ENCODE assay signal across 22 mouse cellular contexts in the genomic region with DNA sequence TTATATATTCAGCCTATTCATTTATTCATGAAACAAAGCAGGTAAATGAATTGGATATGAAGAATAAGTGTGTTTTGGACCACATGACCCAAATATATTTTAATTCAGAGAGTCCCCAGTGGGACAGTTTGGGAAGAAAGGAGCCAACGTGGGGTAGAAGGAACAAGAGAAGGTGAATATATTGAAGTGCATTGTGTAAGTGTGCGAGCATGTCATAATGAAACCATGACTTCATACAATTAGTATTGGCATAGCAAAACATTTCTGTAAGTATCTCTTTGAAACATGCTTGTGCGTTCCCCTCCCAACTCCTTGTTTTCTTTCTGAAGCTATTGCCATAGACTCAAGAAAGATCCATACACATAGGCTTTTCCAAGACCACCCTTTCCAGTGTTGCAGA.
DNase-seq lines count a peak whose midpoint lies in the region; ATAC-seq and TF ChIP-seq lines count a peak whose summit lies in the region.
"Had no signal": no experiment of that assay in that cellular context is flagged by ENCODE, and none has a peak within 500 bp of the region (broad histone marks: within the 10 kb centered on the region; RNA-seq: fewer than 3 reads in every experiment).

No protein-coding gene starts in this region.

- peak overlapping the region; percentile 56 for H3K9ac ChIP-seq in CH12.LX (ENCODE audit: insufficient read depth, low read depth)
- no peak overlapping the region for H3K9ac ChIP-seq in midbrain, embryonic 13.5 days (replicated peaks)
- H3K9ac ChIP-seq in forebrain, embryonic 11.5 days (ENCODE audit: low read length) = no peak overlapping the region
- H3K9ac ChIP-seq: embryonic facial prominence, embryonic 12.5 days; forebrain, embryonic 12.5 days had no signal

- no peak overlapping the region for H3ac ChIP-seq in myocyte (ENCODE audit: control insufficient read depth, insufficient read length)

- peak overlapping the region; percentile 88 for H3K27ac ChIP-seq in CH12.LX (ENCODE audit: insufficient read depth, low read depth)
- H3K27ac ChIP-seq in midbrain, embryonic 13.5 days = no peak overlapping the region
- H3K27ac ChIP-seq in forebrain, embryonic 11.5 days (ENCODE audit: low read depth, low read length) = no peak overlapping the region
- H3K27ac ChIP-seq: embryonic facial prominence, embryonic 10.5 days; embryonic facial prominence, embryonic 12.5 days; forebrain, embryonic 12.5 days had no signal

- 82% methylated on average over 3 of the region's 3 CpGs for WGBS in midbrain, embryonic 13.5 days
- WGBS in forebrain, embryonic 11.5 days = 82% methylated on average over 3 of the region's 3 CpGs

- H3K4me3 ChIP-seq in CH12.LX (replicated peaks in 1 of 3; ENCODE audit: low read depth in 2 of 3, low read length in 2 of 3, poor library complexity in 1 of 3) (peak overlapping the region in 1 of 3 experiments; percentile 0), myocyte (no peak overlapping the region)
- H3K4me3 ChIP-seq in midbrain, embryonic 13.5 days (replicated peaks) = no peak overlapping the region
- no peak overlapping the region for H3K4me3 ChIP-seq in forebrain, embryonic 11.5 days (ENCODE audit: low read depth, low read length)
- H3K4me3 ChIP-seq: embryonic facial prominence, embryonic 10.5 days; embryonic facial prominence, embryonic 12.5 days; forebrain, embryonic 12.5 days had no signal

- no peak for ATAC-seq in midbrain, embryonic 13.5 days
- no peak for ATAC-seq in forebrain, embryonic 11.5 days (replicated peaks; ENCODE audit: low FRiP score)
- ATAC-seq: activated CD4-positive, CD25-positive, alpha-beta regulatory T cell, adult 4 months; CD4-positive, CD25-positive, alpha-beta regulatory T cell, adult 4 months; forebrain, embryonic 14.5 days; forebrain, embryonic 16.5 days; Patski had no signal

- H3K79me2 ChIP-seq in CH12.LX (replicated peaks; ENCODE audit: control insufficient read depth, extremely low read depth, insufficient read depth, poor library complexity, severe bottlenecking) (peaks cover 4% of the 10 kb centered on the region; the same call in 1 of the 2 replicates), myocyte (ENCODE audit: control insufficient read depth, insufficient read depth) (no peaks in the 10 kb centered on the region)

- peak; percentile 81 for TF ChIP-seq EP300 in CH12.LX (IDR thresholded peaks at IDR 0.05; ENCODE audit: low read length)

- dilution Hi-C loops in CH12.LX (cut with MboI; ENCODE audit: extremely low pct_ligation_motif_present, extremely low pct_unique_long_range_greater_than_20kb, low sequenced_read_pairs) = no loop called here

- no peak for TF ChIP-seq RAD21 in CH12.LX (IDR thresholded peaks at IDR 0.05; ENCODE audit: low read depth, low read length)

- TF ChIP-seq POLR2A in CH12.LX (IDR thresholded peaks at IDR 0.05; ENCODE audit: low read depth, low read length) (no peak), myocyte (IDR thresholded peaks at IDR 0.05; ENCODE audit: insufficient read length, low read depth) (no peak)

- H3K4me2 ChIP-seq in CH12.LX (ENCODE audit: insufficient read depth, low read depth, poor library complexity, severe bottlenecking) (peak overlapping the region; percentile 90), myocyte (ENCODE audit: low read depth) (peak overlapping the region; percentile 67)
- H3K4me2 ChIP-seq in midbrain, embryonic 13.5 days (replicated peaks) = no peak overlapping the region
- no peak overlapping the region for H3K4me2 ChIP-seq in forebrain, embryonic 11.5 days (ENCODE audit: low read depth, low read length, severe bottlenecking)
- H3K4me2 ChIP-seq: embryonic facial prominence, embryonic 12.5 days; forebrain, embryonic 12.5 days had no signal

- no peak for TF ChIP-seq CTCF in CH12.LX (conservative IDR thresholded peaks at IDR 0.05 in 1 of 2, IDR thresholded peaks at IDR 0.05 in 1 of 2; ENCODE audit: low read depth in 2 of 2, low read length in 2 of 2)

- no peaks in the 10 kb centered on the region for H3K9me3 ChIP-seq in CH12.LX (replicated peaks; ENCODE audit: low read length)
- H3K9me3 ChIP-seq in midbrain, embryonic 13.5 days = no peaks in the 10 kb centered on the region
- H3K9me3 ChIP-seq in forebrain, embryonic 11.5 days (ENCODE audit: control insufficient read depth, low read length) = no peaks in the 10 kb centered on the region
- H3K9me3 ChIP-seq: embryonic facial prominence, embryonic 10.5 days; embryonic facial prominence, embryonic 12.5 days; forebrain, embryonic 12.5 days had no signal

- H3K4me1 ChIP-seq in CH12.LX (ENCODE audit: control insufficient read depth in 1 of 2, insufficient read depth in 2 of 2) = peaks cover 13 to 58% of the 10 kb centered on the region in 2 experiments
- H3K4me1 ChIP-seq in midbrain, embryonic 13.5 days (replicated peaks) = peaks cover 9% of the 10 kb centered on the region
- H3K4me1 ChIP-seq in forebrain, embryonic 11.5 days (replicated peaks; ENCODE audit: control insufficient read depth, insufficient read depth, low read length) = no peaks in the 10 kb centered on the region
- H3K4me1 ChIP-seq: embryonic facial prominence, embryonic 10.5 days; embryonic facial prominence, embryonic 12.5 days; forebrain, embryonic 12.5 days had no signal

- DNase-seq in A20 (ENCODE audit: low read depth, low spot score) (peak; percentile 59), CH12.LX (ENCODE audit: extremely low read depth) (peak; percentile 40)
- no peak for DNase-seq in forebrain, embryonic 11.5 days (ENCODE audit: low spot score)
- DNase-seq: adrenal gland, adult 8-10 months; adrenal gland, postnatal 14 days; adrenal gland, postnatal 36 days; B cell, adult 2 months; cerebellum, adult 11-12 months; cerebellum, adult 2 months; cerebellum, adult 9-10 months; cerebellum, postnatal 10 days; cerebellum, postnatal 25 days had no signal

- H3K36me3 ChIP-seq in CH12.LX (replicated peaks in 1 of 2; ENCODE audit: control insufficient read depth in 1 of 2, insufficient read depth in 1 of 2, low read length in 1 of 2) = peaks cover 15 to 58% of the 10 kb centered on the region in 2 experiments
- H3K36me3 ChIP-seq in myocyte (ENCODE audit: control insufficient read depth, insufficient read depth) = no peaks in the 10 kb centered on the region
- no peaks in the 10 kb centered on the region for H3K36me3 ChIP-seq in midbrain, embryonic 13.5 days
- H3K36me3 ChIP-seq in forebrain, embryonic 11.5 days (ENCODE audit: control insufficient read depth, insufficient read depth, low read length) = no peaks in the 10 kb centered on the region
- H3K36me3 ChIP-seq: embryonic facial prominence, embryonic 10.5 days; embryonic facial prominence, embryonic 12.5 days; forebrain, embryonic 12.5 days had no signal

- in situ Hi-C loops in CH12.LX (cut with MboI; ENCODE audit: low pct_ligation_motif_present, low pct_unique_long_range_greater_than_20kb, low sequenced_read_pairs) = loop anchor here (5.0 to 25.0 kb wide), 3 partner anchors 44 to 1714 kb away; no protein-coding TSS in a partner anchor

- H3K27me3 ChIP-seq in CH12.LX (replicated peaks) = no peaks in the 10 kb centered on the region
- no peaks in the 10 kb centered on the region for H3K27me3 ChIP-seq in myocyte (ENCODE audit: control insufficient read depth, insufficient read depth, insufficient read length)
- H3K27me3 ChIP-seq in midbrain, embryonic 13.5 days = no peaks in the 10 kb centered on the region
- no peaks in the 10 kb centered on the region for H3K27me3 ChIP-seq in forebrain, embryonic 11.5 days (ENCODE audit: control insufficient read depth, insufficient read depth, low read length)
- H3K27me3 ChIP-seq: embryonic facial prominence, embryonic 12.5 days; forebrain, embryonic 12.5 days had no signal

TF ChIP-seq in CH12.LX, 34 proteins besides CTCF, POLR2A, EP300 and RAD21:
- TF ChIP-seq MXI1 (IDR thresholded peaks at IDR 0.05; ENCODE audit: low read depth, low read length) (no peak), MAX (IDR thresholded peaks at IDR 0.05; ENCODE audit: low read length) (no peak), IRF4 (IDR thresholded peaks at IDR 0.05; ENCODE audit: low read depth, low read length) (peak; percentile 91), JUN (IDR thresholded peaks at IDR 0.05; ENCODE audit: insufficient read depth, low read depth, low read length) (peak; percentile 97), MYC (IDR thresholded peaks at IDR 0.05; ENCODE audit: low read depth, low read length) (peak; percentile 68; the same call in 1 of the 2 replicates), BHLHE40 (IDR thresholded peaks at IDR 0.05; ENCODE audit: low read depth, low read length) (peak; percentile 92), JUND (conservative IDR thresholded peaks at IDR 0.05; ENCODE audit: low read depth, low read length) (peak; percentile 95), ETS1 (conservative IDR thresholded peaks at IDR 0.05; ENCODE audit: low read depth, low read length) (peak; percentile 74)
TF ChIP-seq in CH12.LX: peak in this region for 6.

TF ChIP-seq in myocyte, 11 proteins besides CTCF, POLR2A, EP300 and RAD21:
- TF ChIP-seq TCF3 (IDR thresholded peaks at IDR 0.05; ENCODE audit: insufficient read length, low read depth) = no peak
- TF ChIP-seq POLR2AphosphoS2 (IDR thresholded peaks at IDR 0.05; ENCODE audit: insufficient read length, low read depth) = no peak
- TF ChIP-seq MYOG (IDR thresholded peaks at IDR 0.05; ENCODE audit: control insufficient read depth in 1 of 3, insufficient read depth in 1 of 3, insufficient read length in 2 of 3, low read depth in 2 of 3) = no peak
- TF ChIP-seq USF1 (IDR thresholded peaks at IDR 0.05; ENCODE audit: low read depth) = no peak
- TF ChIP-seq MAX (IDR thresholded peaks at IDR 0.05; ENCODE audit: low read depth) = no peak
- no peak for TF ChIP-seq SRF (IDR thresholded peaks at IDR 0.05; ENCODE audit: control insufficient read depth, insufficient read length, low read depth)
- no peak for TF ChIP-seq MYOD1 (IDR thresholded peaks at IDR 0.05; ENCODE audit: control insufficient read depth in 1 of 3, insufficient read length in 2 of 3, low read depth in 2 of 3)
- TF ChIP-seq REST (IDR thresholded peaks at IDR 0.05; ENCODE audit: insufficient read depth, insufficient read length) = no peak
- TF ChIP-seq TCF12 (IDR thresholded peaks at IDR 0.05; ENCODE audit: insufficient read depth, poor library complexity, severe bottlenecking) = no peak
- TF ChIP-seq E2F4 (IDR thresholded peaks at IDR 0.05; ENCODE audit: insufficient read depth) = no peak
- TF ChIP-seq CEBPB (IDR thresholded peaks at IDR 0.05; ENCODE audit: insufficient read depth, poor library complexity, severe bottlenecking) = no peak

Comparison
In these comparisons a context has a peak if more than half of its experiments do, and no peak if none do; other contexts are left out.
1. H3K4me2 ChIP-seq: peak in CH12.LX (single experiment) and myocyte (single experiment); none in midbrain, embryonic 13.5 days (single experiment) and forebrain, embryonic 11.5 days (single experiment).